Mouse (Mus musculus) midbrain, embryonic 11.5 days (tissue): Measurements from ENCODE around the gene Nckap5. TPM values are rescaled to one million over a fixed set of nuclear protein-coding genes. Genes with fewer than 3 reads are reported as not detected.

Source experiments
- ATAC-seq: fragments of 200-750 bp; cut with Nextera tagmentation; 2 replicates; pipeline ENCODE4 v1.8.0; 2017; ENCODE audit warnings: moderate TSS enrichment, moderate library complexity; ENCODE audit not compliant: low FRiP score
- DNase-seq: peaks from one replicate; pipeline ENCODE4 v3.0.0; 2015; ENCODE audit warnings: low spot score; ENCODE audit errors: missing footprints
- H3K27ac ChIP-seq: fragments of 300-500 bp; sonication (generic); 2 replicates; pipeline ENCODE4 v1.5.1; 2014; ENCODE audit warnings: low read depth, low read length
- H3K27me3 ChIP-seq: fragments of 300-500 bp; sonication (generic); 2 replicates; pipeline ENCODE4 v1.6.1; 2014; ENCODE audit warnings: mild to moderate bottlenecking, low read length, moderate library complexity, mixed read lengths; ENCODE audit not compliant: control insufficient read depth, insufficient read depth
- H3K36me3 ChIP-seq: fragments of 300-500 bp; sonication (generic); 2 replicates; pipeline ENCODE4 v1.6.1; 2014; ENCODE audit warnings: mild to moderate bottlenecking, low read length, moderate library complexity, mixed read lengths; ENCODE audit not compliant: control insufficient read depth, insufficient read depth
- H3K4me1 ChIP-seq: fragments of 300-500 bp; sonication (generic); 2 replicates; pipeline ENCODE4 v1.6.1; 2014; ENCODE audit warnings: low read length; ENCODE audit not compliant: control insufficient read depth, insufficient read depth
- H3K4me2 ChIP-seq: fragments of 300-500 bp; sonication (generic); 2 replicates; pipeline ENCODE4 v1.6.1; 2014; ENCODE audit warnings: mild to moderate bottlenecking, moderate library complexity
- H3K4me3 ChIP-seq: fragments of 300-500 bp; sonication (generic); 2 replicates; pipeline ENCODE4 v1.5.1; 2014; ENCODE audit warnings: low read depth, low read length
- H3K9ac ChIP-seq: fragments of 300-500 bp; sonication (generic); 2 replicates; pipeline ENCODE4 v1.6.1; 2014; ENCODE audit warnings: low read length
- H3K9me3 ChIP-seq: fragments of 300-500 bp; sonication (generic); 2 replicates; pipeline ENCODE4 v1.6.1; 2016; ENCODE audit warnings: low read length; ENCODE audit not compliant: control insufficient read depth
- WGBS: fragments of 180-500 bp; shearing (Covaris S2); extraction: QIAGEN DNeasy Blood & Tissue Kit; methylation state at CpG from one replicate; pipeline ENCODE4 v1.1.7; 2014; 5-methylcytosine and 5-hydroxymethylcytosine counted together
- polyA plus RNA-seq: library from polyadenylated mRNA; unstranded; fragments of >200 nt; fragmentation: Nextera tagmentation; extraction: Ambion mirVana; gene quantifications from 2 replicates; pipeline ENCODE4 v1.2.1, GENCODE M21; 2014

Nckap5 gene
- polyA plus RNA-seq, 1 experiment from 2014 or later: 20.4 TPM

- no peaks in the 10 kb centered on the region for H3K4me1 ChIP-seq
- no peaks in the 10 kb centered on the region for H3K36me3 ChIP-seq
- no peak overlapping the region for H3K27ac ChIP-seq
- WGBS: 74% methylated on average over 2 of the region's 2 CpGs
- H3K9ac ChIP-seq: no peak overlapping the region
- ATAC-seq: no peak
- H3K4me2 ChIP-seq: no peak overlapping the region
- DNase-seq: no peak
- H3K27me3 ChIP-seq: no peaks in the 10 kb centered on the region
- no peak overlapping the region for H3K4me3 ChIP-seq
- no peaks in the 10 kb centered on the region for H3K9me3 ChIP-seq
Measured at GRCm38 (mm10) chr1:126471419-126471818, 359.2 kb downstream of the Nckap5 start.

DNA sequence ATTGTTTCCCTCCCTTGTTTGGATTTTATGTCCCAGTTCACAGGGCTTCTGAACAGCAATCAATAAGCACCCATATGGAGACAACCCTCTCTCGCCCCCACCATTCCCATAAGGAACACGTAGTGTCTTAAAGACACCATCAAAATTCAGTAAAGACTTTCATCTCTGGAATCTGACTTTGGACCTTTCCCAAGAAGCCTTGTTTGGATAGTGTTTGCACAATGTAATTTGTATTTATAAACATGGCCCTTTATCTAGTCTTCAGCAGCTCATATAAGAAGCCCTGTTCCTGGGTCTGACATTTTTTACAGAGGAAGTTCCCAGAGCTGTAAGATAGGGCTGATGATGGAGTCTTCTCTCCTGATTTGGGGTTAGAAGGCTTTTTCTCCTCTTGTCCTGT lies 359.7 kb downstream of the Nckap5 start:
- Histone ChIP-seq H3K4me1 (no peaks in the 10 kb centered on the region), H3K9ac (no peak overlapping the region), H3K4me2 (no peak overlapping the region), H3K27ac (no peak overlapping the region), H3K36me3 (no peaks in the 10 kb centered on the region), H3K4me3 (no peak overlapping the region), H3K9me3 (no peaks in the 10 kb centered on the region), H3K27me3 (no peaks in the 10 kb centered on the region)
- DNase-seq (no peak), ATAC-seq (no peak)
- WGBS: 82% methylated on average over 2 of the region's 2 CpGs

DNA sequence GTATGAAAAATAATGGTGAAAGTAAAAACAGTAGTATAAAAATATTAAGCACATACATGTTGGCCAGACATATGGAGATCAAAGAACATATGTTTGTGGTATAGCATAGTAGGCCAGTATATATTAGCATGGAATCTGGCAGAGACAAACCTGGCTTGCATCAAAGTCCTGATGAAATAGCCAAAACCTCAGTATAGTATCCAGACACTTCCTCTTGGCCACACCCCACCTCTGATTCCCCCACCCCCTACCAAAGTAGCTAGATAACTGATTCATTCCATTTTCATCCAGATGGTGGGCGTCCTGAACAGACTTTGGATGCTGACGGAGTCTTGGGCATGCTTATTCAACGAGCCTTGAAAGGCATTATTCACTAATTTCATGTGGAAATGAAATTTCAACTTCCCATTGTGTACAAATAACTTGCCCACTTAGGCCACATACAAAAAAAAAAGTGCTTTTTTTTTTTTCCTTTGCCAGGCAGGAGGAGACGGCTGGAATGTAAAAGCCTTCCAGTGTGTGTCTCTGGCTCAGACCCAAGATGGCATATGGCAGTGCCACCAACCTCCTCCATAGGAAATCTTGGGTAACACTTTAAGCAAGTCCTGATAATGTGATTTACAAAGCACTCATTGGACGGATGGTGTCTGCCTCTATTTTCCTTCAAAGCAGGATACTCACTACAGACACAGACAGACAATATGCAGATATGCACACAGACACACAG lies 360.6 kb downstream of the Nckap5 start:
- DNase-seq (no peak), ATAC-seq (no peak)
- 89% methylated on average over 5 of the region's 5 CpGs for WGBS
- Histone ChIP-seq H3K9me3 (no peaks in the 10 kb centered on the region), H3K27me3 (no peaks in the 10 kb centered on the region), H3K4me3 (no peak overlapping the region), H3K4me2 (no peak overlapping the region), H3K36me3 (no peaks in the 10 kb centered on the region), H3K9ac (no peak overlapping the region), H3K27ac (no peak overlapping the region), H3K4me1 (no peaks in the 10 kb centered on the region)

DNA sequence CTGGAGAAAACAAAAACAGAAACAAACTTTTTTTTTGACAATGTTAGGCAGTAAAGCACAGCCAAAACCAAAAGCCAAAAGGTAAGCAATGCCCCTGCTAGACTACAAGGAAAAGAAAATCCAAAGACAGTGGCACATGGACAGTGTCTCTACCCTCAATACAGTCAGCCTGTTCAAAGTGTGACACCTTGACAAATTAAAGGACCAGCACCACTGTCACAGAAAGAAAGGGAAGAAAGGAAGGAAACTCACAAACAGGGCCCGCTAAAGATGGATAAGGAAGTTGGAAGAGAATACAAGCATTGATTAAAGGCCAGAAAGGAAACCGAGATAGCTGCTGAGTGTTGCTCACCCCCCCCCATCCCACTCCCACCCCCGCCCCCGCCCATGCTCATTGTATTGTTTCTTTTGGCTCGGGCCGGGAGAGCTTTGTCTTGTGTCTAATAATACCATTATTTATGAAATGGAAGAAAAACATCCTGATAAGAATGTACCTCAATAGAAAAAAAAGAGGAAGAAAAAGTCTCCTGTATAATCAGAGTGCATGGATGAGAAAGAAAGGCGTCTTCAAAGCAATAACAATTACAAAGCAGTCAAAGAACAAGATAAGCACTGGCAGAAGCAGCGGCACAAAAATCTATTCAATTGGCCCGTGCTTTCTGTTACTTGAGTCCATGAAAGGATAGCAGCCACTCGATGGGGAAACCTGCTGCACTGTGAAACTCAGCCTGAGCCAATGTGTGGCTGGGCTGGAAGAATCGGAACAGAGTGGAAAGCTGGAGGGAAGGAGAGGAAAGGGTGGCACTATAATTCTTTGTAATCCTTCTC lies 368.9 kb downstream of the Nckap5 start:
- Histone ChIP-seq H3K4me3 (no peak overlapping the region), H3K4me1 (peaks cover 6% of the 10 kb centered on the region; the same call in 1 of the 2 replicates), H3K9me3 (no peaks in the 10 kb centered on the region), H3K27me3 (no peaks in the 10 kb centered on the region), H3K4me2 (no peak overlapping the region), H3K9ac (no peak overlapping the region), H3K36me3 (no peaks in the 10 kb centered on the region), H3K27ac (no peak overlapping the region)
- ATAC-seq (no peak), DNase-seq (no peak)
- 31% methylated on average over 11 of the region's 11 CpGs for WGBS

DNA sequence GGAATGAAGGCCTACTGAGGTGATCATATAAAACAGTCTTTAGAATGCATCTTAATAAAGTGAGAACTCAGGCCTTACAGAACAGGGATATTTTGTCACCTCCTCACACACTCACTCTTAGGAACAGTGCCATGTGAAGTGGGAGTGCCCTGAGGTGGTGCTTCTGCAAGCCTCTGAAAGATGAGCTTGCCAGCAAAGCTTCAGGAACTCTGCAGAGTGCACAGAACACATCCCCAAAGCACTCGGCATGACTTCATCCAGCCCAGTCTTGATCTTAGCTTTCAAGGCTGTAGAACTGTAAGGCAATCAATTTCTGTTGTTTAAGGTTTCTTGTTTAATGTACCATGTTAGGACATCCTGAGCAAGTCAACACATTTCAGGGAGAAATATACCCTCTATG lies 372.9 kb downstream of the Nckap5 start:
- Histone ChIP-seq H3K9me3 (no peaks in the 10 kb centered on the region), H3K4me3 (no peak overlapping the region), H3K27me3 (no peaks in the 10 kb centered on the region), H3K9ac (no peak overlapping the region), H3K36me3 (no peaks in the 10 kb centered on the region), H3K4me1 (peaks cover 9% of the 10 kb centered on the region; the same call in 1 of the 2 replicates), H3K4me2 (no peak overlapping the region), H3K27ac (no peak overlapping the region)
- ATAC-seq (no peak), DNase-seq (no peak)
- WGBS: 96% methylated on average over 1 of the region's 1 CpGs

DNA sequence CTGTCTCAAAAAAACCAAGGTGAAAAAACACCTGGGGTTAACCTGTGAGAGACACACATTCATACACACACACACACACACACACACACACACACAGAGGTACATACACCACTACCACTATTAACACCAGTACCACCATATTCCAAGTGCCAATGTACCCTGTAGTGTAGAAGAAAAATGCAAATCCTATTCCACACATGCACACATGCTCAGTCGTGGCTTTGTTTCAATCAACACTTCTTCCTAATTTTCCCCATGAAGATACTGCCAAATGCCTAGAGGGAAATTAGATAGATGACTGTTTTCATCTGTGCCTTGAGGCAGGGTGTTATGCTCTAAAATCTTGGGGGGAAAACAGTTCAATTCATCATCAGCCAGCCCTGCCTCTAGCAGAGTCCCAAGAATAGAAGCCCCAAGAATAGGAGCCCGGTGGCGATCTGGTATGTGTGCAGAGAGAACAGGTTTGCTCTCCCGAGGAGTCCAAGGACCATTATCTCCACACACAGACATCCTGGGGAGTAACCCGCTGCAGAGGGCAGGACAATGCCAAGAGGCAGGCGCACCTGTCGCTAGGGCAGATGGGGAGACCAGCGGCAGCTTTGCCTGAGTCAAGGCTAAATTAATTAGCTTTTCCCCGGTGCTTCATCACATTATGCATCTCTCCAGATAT lies 376.0 kb downstream of the Nckap5 start:
- DNase-seq (no peak), ATAC-seq (no peak)
- H3K4me1 ChIP-seq: peaks cover 3% of the 10 kb centered on the region; the same call in 1 of the 2 replicates
- no peaks in the 10 kb centered on the region for H3K27me3 ChIP-seq
- no peak overlapping the region for H3K4me2 ChIP-seq
- no peak overlapping the region for H3K4me3 ChIP-seq
- no peaks in the 10 kb centered on the region for H3K36me3 ChIP-seq
- no peaks in the 10 kb centered on the region for H3K9me3 ChIP-seq
- H3K27ac ChIP-seq: no peak overlapping the region
- H3K9ac ChIP-seq: no peak overlapping the region
- WGBS: 55% methylated on average over 9 of the region's 9 CpGs

GRCm38 (mm10) chr1:126451472-126451871 lies 379.1 kb downstream of the Nckap5 start:
- Histone ChIP-seq H3K4me3 (no peak overlapping the region), H3K36me3 (no peaks in the 10 kb centered on the region), H3K27me3 (no peaks in the 10 kb centered on the region), H3K4me1 (peaks cover 3% of the 10 kb centered on the region; the same call in 1 of the 2 replicates), H3K9ac (no peak overlapping the region), H3K4me2 (no peak overlapping the region), H3K27ac (no peak overlapping the region), H3K9me3 (no peaks in the 10 kb centered on the region)
- 85% methylated on average over 9 of the region's 9 CpGs for WGBS
- DNase-seq (no peak), ATAC-seq (no peak)

- ATAC-seq (no peak), DNase-seq (no peak)
- Histone ChIP-seq H3K27me3 (no peaks in the 10 kb centered on the region), H3K4me2 (no peak overlapping the region), H3K27ac (no peak overlapping the region), H3K4me1 (no peaks in the 10 kb centered on the region), H3K9me3 (no peaks in the 10 kb centered on the region), H3K9ac (no peak overlapping the region), H3K36me3 (no peaks in the 10 kb centered on the region), H3K4me3 (no peak overlapping the region)
- 56% methylated on average over 2 of the region's 2 CpGs for WGBS
Measured at GRCm38 (mm10) chr1:126449424-126449823, 381.2 kb downstream of the Nckap5 start.

DNA sequence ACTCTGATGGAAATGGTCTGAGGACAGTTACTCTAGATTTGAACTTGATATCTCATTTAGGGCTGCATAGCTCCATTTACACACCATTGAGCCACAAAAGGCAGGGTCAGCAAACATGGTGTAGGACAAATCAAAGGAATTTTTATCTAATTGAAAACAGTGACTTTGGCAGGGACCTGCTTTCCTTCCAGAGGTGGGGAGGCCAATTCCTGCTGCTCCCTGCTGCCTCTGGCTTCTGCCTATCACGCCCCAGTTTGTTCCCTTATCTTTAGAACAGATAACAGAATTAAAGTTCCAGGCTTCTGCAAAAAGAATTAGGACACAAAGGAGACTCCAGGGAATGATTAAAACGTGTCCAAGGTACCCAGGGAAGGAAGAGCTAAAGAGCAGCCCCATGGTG lies 386.7 kb downstream of the Nckap5 start:
- DNase-seq (no peak), ATAC-seq (no peak)
- H3K27ac ChIP-seq: no peak overlapping the region
- H3K9ac ChIP-seq: no peak overlapping the region
- H3K9me3 ChIP-seq: no peaks in the 10 kb centered on the region
- H3K4me2 ChIP-seq: no peak overlapping the region
- 62% methylated on average over 2 of the region's 2 CpGs for WGBS
- no peaks in the 10 kb centered on the region for H3K36me3 ChIP-seq
- H3K27me3 ChIP-seq: no peaks in the 10 kb centered on the region
- no peak overlapping the region for H3K4me3 ChIP-seq
- H3K4me1 ChIP-seq: no peaks in the 10 kb centered on the region
